Mouse (Mus musculus) limb, embryonic 13.5 days (tissue): ENCODE measurements around the gene Bmp6. TPM values are rescaled to one million over a fixed set of nuclear protein-coding genes. Genes with fewer than 3 reads are reported as not detected.

Source experiments
- ATAC-seq: fragments of 200-750 bp; cut with Nextera tagmentation; 2 replicates; pipeline ENCODE4 v1.8.0; 2017; ENCODE audit warnings: low read depth, moderate number of reproducible peaks, moderate TSS enrichment; ENCODE audit not compliant: low FRiP score
- H3K27ac ChIP-seq: fragments of 300-500 bp; sonication (generic); 2 replicates; pipeline ENCODE4 v1.5.1; 2015; ENCODE audit warnings: inconsistent platforms, mild to moderate bottlenecking, moderate library complexity
- H3K27me3 ChIP-seq: fragments of 300-500 bp; sonication (generic); 2 replicates; pipeline ENCODE4 v1.6.1; 2015; ENCODE audit warnings: mild to moderate bottlenecking, inconsistent platforms
- H3K36me3 ChIP-seq: fragments of 300-500 bp; sonication (generic); 2 replicates; pipeline ENCODE4 v1.6.1; 2015; ENCODE audit warnings: inconsistent platforms, mild to moderate bottlenecking, moderate library complexity
- H3K4me1 ChIP-seq: fragments of 300-500 bp; sonication (generic); 2 replicates; pipeline ENCODE4 v1.6.1; 2015; ENCODE audit warnings: inconsistent platforms
- H3K4me2 ChIP-seq: fragments of 300-500 bp; sonication (generic); replicated peaks from 2 replicates; pipeline ENCODE4 v1.6.1; 2015; ENCODE audit warnings: inconsistent platforms, mild to moderate bottlenecking, moderate library complexity
- H3K4me3 ChIP-seq: fragments of 300-500 bp; sonication (generic); 2 replicates; pipeline ENCODE4 v1.5.1; 2015; ENCODE audit warnings: moderate library complexity, mild to moderate bottlenecking, inconsistent platforms
- H3K9ac ChIP-seq: fragments of 300-500 bp; sonication (generic); 2 replicates; pipeline ENCODE4 v1.6.1; 2015; ENCODE audit warnings: mild to moderate bottlenecking, inconsistent platforms
- H3K9me3 ChIP-seq: fragments of 300-500 bp; sonication (generic); 2 replicates; pipeline ENCODE4 v1.6.1; 2016; ENCODE audit warnings: inconsistent platforms
- WGBS: fragments of 180-500 bp; shearing (Covaris S2); methylation state at CpG from one replicate; pipeline ENCODE4 v1.1.7; 2015; 5-methylcytosine and 5-hydroxymethylcytosine counted together
- polyA plus RNA-seq: library from polyadenylated mRNA; unstranded; fragments of >200 nt; fragmentation: Nextera tagmentation; extraction: Ambion mirVana; gene quantifications from 2 replicates; pipeline ENCODE4 v1.2.1, GENCODE M21; 2015

Bmp6 gene
- polyA plus RNA-seq, 1 experiment from 2014 or later = 0.73 TPM

GRCm38 (mm10) chr13:38343202-38343601, 1.7 kb upstream of the Bmp6 start:
- Histone ChIP-seq H3K9ac (no peak overlapping the region), H3K9me3 (peaks cover 5% of the 10 kb centered on the region; the same call in 1 of the 2 replicates), H3K4me3 (no peak overlapping the region), H3K36me3 (no peaks in the 10 kb centered on the region), H3K27me3 (peaks cover 50% of the 10 kb centered on the region), H3K27ac (no peak overlapping the region), H3K4me1 (peaks cover 30% of the 10 kb centered on the region), H3K4me2 (no peak overlapping the region)
- 60% methylated on average over 2 of the region's 2 CpGs for WGBS
- ATAC-seq = no peak

DNA sequence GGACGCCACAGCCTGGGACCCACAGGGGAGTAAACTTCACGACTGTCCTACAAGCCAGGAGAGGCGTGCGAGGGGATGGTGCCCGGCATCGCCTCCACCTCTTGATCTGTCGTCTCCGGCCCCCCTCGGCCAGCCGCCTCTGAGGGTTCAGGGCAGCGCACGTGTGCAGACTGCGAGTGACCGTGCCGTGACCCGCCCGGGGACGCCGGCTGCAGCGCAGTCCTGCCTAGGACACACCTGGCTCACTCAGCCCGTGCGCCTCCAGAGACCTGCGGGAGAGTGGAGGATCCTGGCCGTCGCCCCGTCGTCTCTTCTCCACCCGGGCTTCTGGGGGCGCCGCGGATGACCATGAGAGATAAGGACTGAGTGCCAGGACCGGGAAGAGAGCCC, 519 bp downstream of the Bmp6 start:
- Histone ChIP-seq H3K27me3 (peaks cover 66% of the 10 kb centered on the region), H3K4me3 (peak overlapping the region; percentile 51), H3K27ac (no peak overlapping the region), H3K4me1 (peaks cover 30% of the 10 kb centered on the region), H3K4me2 (peak overlapping the region; percentile 85), H3K9me3 (no peaks in the 10 kb centered on the region), H3K36me3 (no peaks in the 10 kb centered on the region), H3K9ac (peak overlapping the region; percentile 61)
- 0 out of 2 replicates have a peak, but pooled peaks have one; percentile 12 for ATAC-seq
- 0% methylated on average over 32 of the region's 32 CpGs for WGBS

GRCm38 (mm10) chr13:38346096-38346915, 1.4 kb downstream of the Bmp6 start:
- Histone ChIP-seq H3K27ac (no peak overlapping the region), H3K4me1 (peaks cover 30% of the 10 kb centered on the region), H3K4me2 (peak overlapping the region; percentile 85), H3K36me3 (no peaks in the 10 kb centered on the region), H3K27me3 (peaks cover 69% of the 10 kb centered on the region), H3K9me3 (no peaks in the 10 kb centered on the region), H3K9ac (peak overlapping the region; percentile 61), H3K4me3 (peak overlapping the region; percentile 51)
- no peak for ATAC-seq
- WGBS = under 1% methylated on average over 62 of the region's 63 CpGs

GRCm38 (mm10) chr13:38347021-38347774, 2.3 kb downstream of the Bmp6 start:
- ATAC-seq = no peak
- no peaks in the 10 kb centered on the region for H3K9me3 ChIP-seq
- peak overlapping the region; percentile 85 for H3K4me2 ChIP-seq
- WGBS = 9% methylated on average over 19 of the region's 19 CpGs
- H3K4me1 ChIP-seq = peaks cover 30% of the 10 kb centered on the region
- no peak overlapping the region for H3K27ac ChIP-seq
- H3K36me3 ChIP-seq = no peaks in the 10 kb centered on the region
- H3K27me3 ChIP-seq = peaks cover 74% of the 10 kb centered on the region
- H3K9ac ChIP-seq = no peak overlapping the region
- peak overlapping the region; percentile 51 for H3K4me3 ChIP-seq

DNA sequence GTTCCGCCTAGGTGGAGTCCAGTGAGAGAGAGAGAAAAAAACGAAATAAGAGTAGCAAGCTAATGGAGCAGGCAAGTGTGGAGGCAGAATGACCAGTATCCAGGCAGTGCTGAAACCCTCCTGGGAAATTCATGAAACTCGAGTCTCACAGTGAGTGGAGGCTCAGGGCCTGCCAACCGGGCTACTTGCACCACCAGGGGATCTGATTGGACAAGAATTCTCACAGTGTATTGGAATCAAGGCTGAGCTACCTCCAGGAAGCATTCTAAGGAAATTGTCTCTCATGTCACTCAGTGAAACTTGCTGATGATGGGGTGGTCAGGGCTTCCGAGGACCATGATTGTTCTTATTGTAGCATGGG, 2.8 kb downstream of the Bmp6 start:
- peaks cover 77% of the 10 kb centered on the region for H3K27me3 ChIP-seq
- H3K9ac ChIP-seq = no peak overlapping the region
- 39% methylated on average over 5 of the region's 5 CpGs for WGBS

GRCm38 (mm10) chr13:38349046-38349445, 4.1 kb downstream of the Bmp6 start:
- no peak for ATAC-seq
- Histone ChIP-seq H3K36me3 (no peaks in the 10 kb centered on the region), H3K27ac (no peak overlapping the region), H3K4me3 (no peak overlapping the region), H3K9me3 (no peaks in the 10 kb centered on the region), H3K9ac (no peak overlapping the region), H3K4me1 (peaks cover 30% of the 10 kb centered on the region), H3K27me3 (peaks cover 67% of the 10 kb centered on the region), H3K4me2 (no peak overlapping the region)
- WGBS = 70% methylated on average over 4 of the region's 4 CpGs

More for the DNA sequence above, 2.8 kb downstream of the Bmp6 start:
- H3K9me3 ChIP-seq = no peaks in the 10 kb centered on the region
- H3K4me1 ChIP-seq = peaks cover 30% of the 10 kb centered on the region
- no peak for ATAC-seq
- H3K4me3 ChIP-seq = peak overlapping the region; percentile 51
- no peaks in the 10 kb centered on the region for H3K36me3 ChIP-seq
- H3K4me2 ChIP-seq = peak overlapping the region; percentile 85; the same call in 1 of the 2 replicates
- no peak overlapping the region for H3K27ac ChIP-seq

- Histone ChIP-seq H3K4me2 (no peak overlapping the region), H3K4me3 (no peak overlapping the region), H3K27me3 (peaks cover 59% of the 10 kb centered on the region), H3K36me3 (no peaks in the 10 kb centered on the region), H3K9me3 (no peaks in the 10 kb centered on the region), H3K9ac (no peak overlapping the region), H3K27ac (no peak overlapping the region), H3K4me1 (peaks cover 30% of the 10 kb centered on the region)
- no peak for ATAC-seq
- WGBS = 73% methylated on average over 5 of the region's 5 CpGs
Measured at GRCm38 (mm10) chr13:38349818-38350217, 4.9 kb downstream of the Bmp6 start.

DNA sequence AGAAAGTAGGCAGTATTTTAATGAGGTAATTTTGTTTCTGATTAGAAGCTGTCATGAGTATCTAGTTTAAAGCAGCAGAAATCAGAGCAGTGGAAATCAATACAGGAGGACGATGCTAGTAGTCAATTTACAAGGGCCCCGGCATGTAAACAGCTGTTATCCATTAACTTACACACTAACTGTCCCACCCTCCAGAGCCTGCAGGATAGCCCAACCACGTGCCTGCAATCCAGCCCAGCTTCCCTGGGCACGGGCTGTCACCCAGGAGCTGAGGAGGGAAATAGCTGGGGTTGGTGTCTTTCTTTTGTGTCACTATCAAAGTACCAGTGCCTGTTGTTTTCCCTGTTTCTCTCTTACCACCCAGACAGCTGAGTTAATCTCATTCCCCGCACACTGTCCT, 7.1 kb downstream of the Bmp6 start:
- Histone ChIP-seq H3K27ac (no peak overlapping the region), H3K9me3 (no peaks in the 10 kb centered on the region), H3K9ac (no peak overlapping the region), H3K4me2 (no peak overlapping the region), H3K36me3 (no peaks in the 10 kb centered on the region), H3K4me1 (peaks cover 11% of the 10 kb centered on the region), H3K4me3 (no peak overlapping the region), H3K27me3 (peaks cover 39% of the 10 kb centered on the region)
- no peak for ATAC-seq
- 12% methylated on average over 5 of the region's 5 CpGs for WGBS

DNA sequence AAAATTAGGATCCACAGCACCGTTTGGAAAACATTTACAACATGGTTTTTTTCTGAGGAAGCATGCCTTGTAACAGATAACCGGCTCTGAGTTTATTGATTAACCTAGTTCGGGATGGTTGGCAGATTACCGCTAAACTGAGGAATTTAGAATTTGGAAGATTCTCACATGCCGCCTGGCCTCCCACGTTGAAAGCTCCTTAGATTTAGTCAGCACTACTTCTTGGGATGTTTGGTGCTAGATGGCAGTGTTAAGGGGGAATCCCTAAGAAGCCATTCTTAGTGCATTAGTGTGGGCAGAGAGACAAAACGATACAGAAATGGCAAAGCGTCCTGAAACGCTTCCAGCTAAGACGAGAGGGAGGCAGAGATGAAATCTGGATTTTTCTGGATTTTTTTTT, 8.1 kb downstream of the Bmp6 start:
- Histone ChIP-seq H3K27me3 (peaks cover 29% of the 10 kb centered on the region), H3K9me3 (no peaks in the 10 kb centered on the region), H3K4me1 (peaks cover under 1% of the 10 kb centered on the region; the same call in 1 of the 2 replicates), H3K4me3 (no peak overlapping the region), H3K9ac (no peak overlapping the region), H3K4me2 (no peak overlapping the region), H3K36me3 (no peaks in the 10 kb centered on the region), H3K27ac (no peak overlapping the region)
- WGBS = 75% methylated on average over 10 of the region's 10 CpGs
- no peak for ATAC-seq

DNA sequence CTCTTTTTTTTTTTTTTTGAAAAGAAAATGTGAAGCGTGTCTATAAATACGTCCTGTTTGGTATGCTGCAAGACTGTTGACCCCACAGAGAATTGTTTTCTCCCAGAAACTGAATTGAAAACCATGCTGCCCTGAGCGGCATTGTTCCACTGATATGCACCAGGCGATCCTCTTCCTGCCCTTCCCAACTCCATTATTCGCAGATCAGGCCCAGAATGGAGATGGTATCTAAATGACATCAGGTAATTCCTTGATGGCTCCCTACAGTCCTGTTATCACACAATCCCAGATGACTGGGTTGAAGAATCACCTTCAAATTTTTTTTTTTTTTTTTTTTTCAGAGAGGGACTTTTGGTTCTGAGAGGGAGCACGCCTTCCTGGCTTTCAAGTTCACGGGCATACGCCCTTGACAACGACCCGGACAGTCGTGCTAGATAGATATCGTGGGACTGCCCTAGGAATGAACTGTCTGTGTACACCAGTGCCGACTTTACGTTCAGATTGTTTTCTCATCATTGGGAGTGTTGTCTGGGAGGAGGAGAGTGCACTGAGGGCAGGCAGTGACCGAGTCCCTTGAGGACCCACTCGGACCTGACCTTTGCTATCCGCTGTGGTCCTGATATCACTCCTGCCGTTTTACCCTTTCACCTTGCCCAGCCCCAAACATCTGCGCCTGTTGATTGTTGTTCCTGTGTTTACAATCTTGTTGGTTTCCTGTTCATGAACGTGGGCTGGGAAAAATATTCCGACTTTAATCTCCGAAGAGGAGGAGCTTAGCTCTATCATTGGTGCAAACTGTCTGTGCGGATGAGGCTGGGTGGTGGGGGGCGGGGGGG, 8.7 kb downstream of the Bmp6 start:
- H3K4me1 ChIP-seq = no peaks in the 10 kb centered on the region
- peaks cover 23% of the 10 kb centered on the region for H3K27me3 ChIP-seq
- no peak overlapping the region for H3K27ac ChIP-seq
- ATAC-seq = no peak
- 70% methylated on average over 24 of the region's 24 CpGs for WGBS
- H3K36me3 ChIP-seq = no peaks in the 10 kb centered on the region
- H3K9ac ChIP-seq = no peak overlapping the region
- no peaks in the 10 kb centered on the region for H3K9me3 ChIP-seq
- H3K4me2 ChIP-seq = no peak overlapping the region
- no peak overlapping the region for H3K4me3 ChIP-seq

DNA sequence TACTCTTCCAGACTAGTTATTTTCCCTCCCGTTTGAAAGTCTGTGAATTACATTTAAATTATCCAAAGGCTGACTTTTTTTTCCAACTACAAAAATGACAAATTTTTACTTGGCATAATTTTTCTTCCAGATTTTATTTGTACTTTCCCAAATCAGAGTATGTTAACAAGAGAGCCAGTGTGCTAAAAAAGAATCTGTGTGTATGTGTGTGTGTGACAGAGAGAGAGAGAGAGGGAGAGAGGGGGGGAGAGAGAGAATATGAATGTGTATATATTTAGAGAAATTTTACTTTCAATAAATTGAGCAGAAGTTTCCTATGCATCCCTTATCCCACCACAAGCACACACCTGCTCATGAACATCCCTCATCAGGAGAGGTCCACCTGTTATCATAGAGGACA, 9.4 kb downstream of the Bmp6 start:
- Histone ChIP-seq H3K9me3 (no peaks in the 10 kb centered on the region), H3K9ac (no peak overlapping the region), H3K27ac (no peak overlapping the region), H3K4me3 (no peak overlapping the region), H3K4me1 (no peaks in the 10 kb centered on the region), H3K4me2 (no peak overlapping the region), H3K27me3 (peaks cover 18% of the 10 kb centered on the region), H3K36me3 (no peaks in the 10 kb centered on the region)
- no peak for ATAC-seq
- 54% methylated on average over 1 of the region's 1 CpGs for WGBS

GRCm38 (mm10) chr13:38359045-38359444, 14.1 kb downstream of the Bmp6 start:
- ATAC-seq = no peak
- WGBS = 73% methylated on average over 4 of the region's 4 CpGs
- Histone ChIP-seq H3K4me3 (no peak overlapping the region), H3K27ac (no peak overlapping the region), H3K36me3 (no peaks in the 10 kb centered on the region), H3K9me3 (no peaks in the 10 kb centered on the region), H3K27me3 (no peaks in the 10 kb centered on the region), H3K4me1 (peaks cover 4% of the 10 kb centered on the region; the same call in 1 of the 2 replicates), H3K9ac (no peak overlapping the region), H3K4me2 (no peak overlapping the region)
